11 mouse cellular contexts compared by ENCODE assay signal in genomic region chr7:64357405-64357804, GRCm38 (mm10). TPM values are rescaled to one million over a fixed set of nuclear protein-coding genes. Genes with fewer than 3 reads are reported as not detected.
A peak's percentile ranks its signal among the peaks of the same experiment; 100 is the strongest.
DNase-seq lines count a peak whose midpoint lies in the region; ATAC-seq and TF ChIP-seq lines count a peak whose summit lies in the region.
"Had no signal": no experiment of that assay in that cellular context is flagged by ENCODE, and none has a peak within 500 bp of the region (broad histone marks: within the 10 kb centered on the region; RNA-seq: fewer than 3 reads in every experiment).

No protein-coding gene starts in this region.

- no peaks in the 10 kb centered on the region for H3K9me3 ChIP-seq in hindbrain, postnatal 0 days (ENCODE audit: low read length)
- H3K9me3 ChIP-seq in hindbrain, embryonic 13.5 days = no peaks in the 10 kb centered on the region
- no peaks in the 10 kb centered on the region for H3K9me3 ChIP-seq in stomach, postnatal 0 days (ENCODE audit: control insufficient read depth, low read length)
- H3K9me3 ChIP-seq in forebrain, embryonic 13.5 days (replicated peaks) = no peaks in the 10 kb centered on the region
- H3K9me3 ChIP-seq: embryonic facial prominence, embryonic 13.5 days; stomach, embryonic 15.5 days had no signal

- WGBS in hindbrain, postnatal 0 days = 59% methylated on average over 9 of the region's 9 CpGs
- 85% methylated on average over 9 of the region's 9 CpGs for WGBS in hindbrain, embryonic 13.5 days
- WGBS in stomach, postnatal 0 days = 91% methylated on average over 9 of the region's 9 CpGs
- 86% methylated on average over 9 of the region's 9 CpGs for WGBS in forebrain, embryonic 13.5 days

- peak; percentile 70 for ATAC-seq in hindbrain, postnatal 0 days
- ATAC-seq in hindbrain, embryonic 13.5 days (ENCODE audit: low FRiP score) = no peak
- ATAC-seq in stomach, postnatal 0 days (ENCODE audit: low FRiP score, low TSS enrichment) = peak; percentile 38; the same call in 1 of the 2 replicates
- no peak for ATAC-seq in forebrain, embryonic 13.5 days

- H3K36me3 ChIP-seq in hindbrain, postnatal 0 days (ENCODE audit: insufficient read depth, low read length) = peaks cover 22% of the 10 kb centered on the region
- peaks cover 66% of the 10 kb centered on the region for H3K36me3 ChIP-seq in hindbrain, embryonic 13.5 days
- peaks cover 22% of the 10 kb centered on the region; the same call in 1 of the 2 replicates for H3K36me3 ChIP-seq in stomach, postnatal 0 days (ENCODE audit: control insufficient read depth, insufficient read depth, low read length)
- peaks cover 65% of the 10 kb centered on the region for H3K36me3 ChIP-seq in forebrain, embryonic 13.5 days (ENCODE audit: poor library complexity, severe bottlenecking)

- intact Hi-C loops in heart, postnatal 36 days (cut with DNase I) = loop anchor here (10.0 kb wide), 1 partner anchor 387 kb away; no protein-coding TSS in a partner anchor
- intact Hi-C loops in left cerebral cortex, postnatal 36 days (cut with DNase I) = no loop called here

- DNase-seq in hindbrain, postnatal 0 days (ENCODE audit: low spot score) = peak; percentile 68
- DNase-seq in adrenal gland, postnatal 4 days (ENCODE audit: low spot score in 2 of 2) = peak; percentile 30 to 54
- DNase-seq in heart, postnatal 36 days = peak; percentile 27 to 38
- DNase-seq in left cerebral cortex, postnatal 36 days (ENCODE audit: low spot score in 2 of 2) = peak; percentile 38 to 40
- no peak for DNase-seq in stomach, postnatal 0 days (ENCODE audit: low spot score)
- no peak for DNase-seq in gastrocnemius, adult 8-10 months (ENCODE audit: low spot score in 2 of 2)

- no peak overlapping the region for H3K4me2 ChIP-seq in hindbrain, postnatal 0 days (ENCODE audit: low read depth, low read length)
- H3K4me2 ChIP-seq in hindbrain, embryonic 13.5 days = no peak overlapping the region
- H3K4me2 ChIP-seq in stomach, postnatal 0 days (replicated peaks; ENCODE audit: low read depth) = no peak overlapping the region
- H3K4me2 ChIP-seq in forebrain, embryonic 13.5 days = no peak overlapping the region
- H3K4me2 ChIP-seq: embryonic facial prominence, embryonic 13.5 days; stomach, embryonic 15.5 days had no signal

- H3K27me3 ChIP-seq in hindbrain, postnatal 0 days (ENCODE audit: insufficient read depth, low read length) = no peaks in the 10 kb centered on the region
- no peaks in the 10 kb centered on the region for H3K27me3 ChIP-seq in hindbrain, embryonic 13.5 days
- H3K27me3 ChIP-seq in stomach, postnatal 0 days (ENCODE audit: control insufficient read depth, insufficient read depth, low read length) = no peaks in the 10 kb centered on the region
- no peaks in the 10 kb centered on the region for H3K27me3 ChIP-seq in forebrain, embryonic 13.5 days
- H3K27me3 ChIP-seq: embryonic facial prominence, embryonic 13.5 days; stomach, embryonic 15.5 days had no signal

- no peak for TF ChIP-seq CTCF in hindbrain, postnatal 0 days (IDR thresholded peaks at IDR 0.05; ENCODE audit: low read depth)
- no peak for TF ChIP-seq CTCF in stomach, postnatal 0 days (IDR thresholded peaks at IDR 0.05; ENCODE audit: low read depth)

- no peaks in the 10 kb centered on the region; the same call in 1 of the 2 replicates for H3K4me1 ChIP-seq in hindbrain, postnatal 0 days (ENCODE audit: insufficient read depth, low read length)
- H3K4me1 ChIP-seq in hindbrain, embryonic 13.5 days (replicated peaks) = peaks cover 8% of the 10 kb centered on the region
- H3K4me1 ChIP-seq in stomach, postnatal 0 days (replicated peaks; ENCODE audit: control insufficient read depth, insufficient read depth) = no peaks in the 10 kb centered on the region
- H3K4me1 ChIP-seq in forebrain, embryonic 13.5 days = peaks cover 11% of the 10 kb centered on the region
- H3K4me1 ChIP-seq: stomach, embryonic 15.5 days had no signal

- H3K9ac ChIP-seq in hindbrain, postnatal 0 days (replicated peaks; ENCODE audit: low read length) = no peak overlapping the region
- H3K9ac ChIP-seq in hindbrain, embryonic 13.5 days = no peak overlapping the region
- H3K9ac ChIP-seq in stomach, postnatal 0 days (ENCODE audit: low read length) = no peak overlapping the region
- H3K9ac ChIP-seq in forebrain, embryonic 13.5 days = no peak overlapping the region
- H3K9ac ChIP-seq: embryonic facial prominence, embryonic 13.5 days; liver, embryonic 14.5 days; stomach, embryonic 15.5 days had no signal

- H3K27ac ChIP-seq in hindbrain, postnatal 0 days = peak overlapping the region; percentile 64; the same call in 1 of the 2 replicates
- H3K27ac ChIP-seq in hindbrain, embryonic 13.5 days = no peak overlapping the region
- H3K27ac ChIP-seq in stomach, postnatal 0 days (replicated peaks) = no peak overlapping the region
- H3K27ac ChIP-seq in forebrain, embryonic 13.5 days = no peak overlapping the region
- H3K27ac ChIP-seq: embryonic facial prominence, embryonic 13.5 days; liver, embryonic 14.5 days; stomach, embryonic 15.5 days had no signal

- no peak overlapping the region for H3K4me3 ChIP-seq in hindbrain, postnatal 0 days (ENCODE audit: low read length)
- no peak overlapping the region for H3K4me3 ChIP-seq in hindbrain, embryonic 13.5 days
- no peak overlapping the region for H3K4me3 ChIP-seq in stomach, postnatal 0 days (ENCODE audit: low read depth, low read length)
- H3K4me3 ChIP-seq in forebrain, embryonic 13.5 days = no peak overlapping the region
- H3K4me3 ChIP-seq: embryonic facial prominence, embryonic 13.5 days; stomach, embryonic 15.5 days had no signal

- no peak for TF ChIP-seq EP300 in stomach, postnatal 0 days (optimal IDR thresholded peaks at IDR 0.05)

RNA-seq across cellular contexts. Expression of gene Fan1, which starts 16.5 kb away (rescaled TPM):
- total RNA-seq in hindbrain, postnatal 0 days (2014; rRNA removed) = 6.0 and 9.5 TPM in 2 replicates
- 5.4 and 6.0 TPM in 2 replicates for polyA plus RNA-seq in hindbrain, postnatal 0 days (2015; fragmentation: Nextera tagmentation; extraction: Ambion mirVana)
- 7.8 and 9.1 TPM in 2 replicates for polyA plus RNA-seq in hindbrain, embryonic 13.5 days (2015; fragmentation: Nextera tagmentation; extraction: Ambion mirVana)
- total RNA-seq in adrenal gland, postnatal 4 days (2021) = 10 to 100 TPM; 15.4 to 16.1 TPM
- total RNA-seq in heart, postnatal 36 days (2021) = 1 to 10 TPM; 8.9 to 9.9 TPM
- total RNA-seq in left cerebral cortex, postnatal 36 days (2021) = 10 to 100 TPM in 1 of 2 experiments, 1 to 10 TPM in 1; 9.1 to 12.8 TPM
- polyA plus RNA-seq in stomach, postnatal 0 days (2015; fragmentation: Nextera tagmentation; extraction: Ambion mirVana) = 2.7 and 2.9 TPM in 2 replicates
- polyA plus RNA-seq in forebrain, embryonic 13.5 days (2015; fragmentation: Nextera tagmentation; extraction: Ambion mirVana) = 8.6 and 9.1 TPM in 2 replicates
- total RNA-seq in gastrocnemius, adult 8-10 months (2022) = 10 to 100 TPM in 1 of 4 experiments, 1 to 10 TPM in 3; 7.4 to 11.7 (median 8.5) TPM

RNA-seq across cellular contexts. Expression of gene Mphosph10, which starts 34.7 kb away (rescaled TPM):
- 6.0 and 6.4 TPM in 2 replicates for total RNA-seq in hindbrain, postnatal 0 days (2014; rRNA removed)
- polyA plus RNA-seq in hindbrain, postnatal 0 days (2015; fragmentation: Nextera tagmentation; extraction: Ambion mirVana) = 20.5 and 22.5 TPM in 2 replicates
- polyA plus RNA-seq in hindbrain, embryonic 13.5 days (2015; fragmentation: Nextera tagmentation; extraction: Ambion mirVana) = 27.9 and 28.8 TPM in 2 replicates
- total RNA-seq in adrenal gland, postnatal 4 days (2021) = 10 to 100 TPM; 27.5 to 31.1 TPM
- total RNA-seq in heart, postnatal 36 days (2021) = 10 to 100 TPM; 11.6 to 13.4 TPM
- 10 to 100 TPM; 16.1 to 19.6 TPM for total RNA-seq in left cerebral cortex, postnatal 36 days (2021)
- polyA plus RNA-seq in stomach, postnatal 0 days (2015; fragmentation: Nextera tagmentation; extraction: Ambion mirVana) = 24.3 and 26.4 TPM in 2 replicates
- 38.0 and 39.3 TPM in 2 replicates for polyA plus RNA-seq in forebrain, embryonic 13.5 days (2015; fragmentation: Nextera tagmentation; extraction: Ambion mirVana)
- 10 to 100 TPM; 13.8 to 22.1 (median 17.4) TPM for total RNA-seq in gastrocnemius, adult 8-10 months (2022)

RNA-seq across cellular contexts. Expression of gene Mcee, which starts 35.0 kb away (rescaled TPM):
- total RNA-seq in hindbrain, postnatal 0 days (2014; rRNA removed) = 12.9 and 27.0 TPM in 2 replicates
- polyA plus RNA-seq in hindbrain, postnatal 0 days (2015; fragmentation: Nextera tagmentation; extraction: Ambion mirVana) = 62.5 and 69.8 TPM in 2 replicates
- polyA plus RNA-seq in hindbrain, embryonic 13.5 days (2015; fragmentation: Nextera tagmentation; extraction: Ambion mirVana) = 41.8 and 53.3 TPM in 2 replicates
- 10 to 100 TPM; 59.1 to 64.7 TPM for total RNA-seq in adrenal gland, postnatal 4 days (2021)
- total RNA-seq in heart, postnatal 36 days (2021) = 100 to 1,000 TPM; 196 to 206 TPM
- total RNA-seq in left cerebral cortex, postnatal 36 days (2021) = 10 to 100 TPM; 46.8 to 48.9 TPM
- polyA plus RNA-seq in stomach, postnatal 0 days (2015; fragmentation: Nextera tagmentation; extraction: Ambion mirVana) = 89.8 and 97.7 TPM in 2 replicates
- 39.1 and 44.9 TPM in 2 replicates for polyA plus RNA-seq in forebrain, embryonic 13.5 days (2015; fragmentation: Nextera tagmentation; extraction: Ambion mirVana)
- total RNA-seq in gastrocnemius, adult 8-10 months (2022) = 100 to 1,000 TPM in 2 of 4 experiments, 10 to 100 TPM in 2; 83.5 to 107 (median 94.3) TPM

Comparison
In these comparisons a context has a peak if more than half of its experiments do, and no peak if none do; other contexts are left out.
1. ATAC-seq: peak in hindbrain, postnatal 0 days (single experiment) and stomach, postnatal 0 days (single experiment); none in hindbrain, embryonic 13.5 days (single experiment) and forebrain, embryonic 13.5 days (single experiment).
2. DNase-seq: peak in hindbrain, postnatal 0 days (single experiment), adrenal gland, postnatal 4 days (2 of 2), heart, postnatal 36 days (2 of 2) and left cerebral cortex, postnatal 36 days (2 of 2); none in stomach, postnatal 0 days (single experiment) and gastrocnemius, adult 8-10 months (0 of 2).